Mouse (Mus musculus): Measurements from ENCODE around the gene Acvr2b.

GRCm38 (mm10) chr9:119401351-119401750 lies 567 bp upstream of the Acvr2b start:
- TF ChIP-seq TAL1 (IDR thresholded peaks at IDR 0.05; ENCODE audit: low read length), result no peak
- no peak for TF ChIP-seq GATA1 (IDR thresholded peaks at IDR 0.05; ENCODE audit: low read length)

Data from erythroblast, embryonic 14.5 days (primary cell).